Mouse (Mus musculus) myocyte (in vitro differentiated cells): ENCODE results near the gene Ccdc171.

Experiments used
- MYOD1 ChIP-seq, 3 experiments: IDR thresholded peaks; one replicate each; pipeline ENCODE4 v1.6.1; 2011; ENCODE audit warnings: control low read depth in 2 of 3, low read depth in 2 of 3, mild to moderate bottlenecking in 2 of 3, moderate library complexity in 1 of 3; ENCODE audit not compliant: insufficient read length in 2 of 3, control insufficient read depth in 1 of 3
- MYOG ChIP-seq, 3 experiments: IDR thresholded peaks; one replicate each; pipeline ENCODE4 v1.6.1; 2011; ENCODE audit warnings: control low read depth in 2 of 3, low read depth in 2 of 3, mild to moderate bottlenecking in 2 of 3; ENCODE audit not compliant: insufficient read length in 2 of 3, control insufficient read depth in 1 of 3, insufficient read depth in 1 of 3
- POLR2A ChIP-seq: IDR thresholded peaks from one replicate; pipeline ENCODE4 v1.6.1; 2011; ENCODE audit warnings: low read depth, mild to moderate bottlenecking, control low read depth, moderate library complexity; ENCODE audit not compliant: insufficient read length
- REST ChIP-seq: IDR thresholded peaks from one replicate; pipeline ENCODE4 v1.6.1; 2011; ENCODE audit warnings: mild to moderate bottlenecking, control low read depth, moderate library complexity; ENCODE audit not compliant: insufficient read depth, insufficient read length
- SRF ChIP-seq: IDR thresholded peaks from one replicate; pipeline ENCODE4 v1.6.1; 2011; ENCODE audit warnings: low read depth; ENCODE audit not compliant: control insufficient read depth, insufficient read length
- TCF12 ChIP-seq: IDR thresholded peaks from one replicate; pipeline ENCODE4 v1.6.1; 2011; ENCODE audit warnings: mild to moderate bottlenecking, control low read depth; ENCODE audit not compliant: poor library complexity, insufficient read depth, severe bottlenecking
- USF1 ChIP-seq: IDR thresholded peaks from one replicate; pipeline ENCODE4 v1.6.1; 2011; ENCODE audit warnings: low read depth, mild to moderate bottlenecking, control low read depth, moderate library complexity

DNA sequence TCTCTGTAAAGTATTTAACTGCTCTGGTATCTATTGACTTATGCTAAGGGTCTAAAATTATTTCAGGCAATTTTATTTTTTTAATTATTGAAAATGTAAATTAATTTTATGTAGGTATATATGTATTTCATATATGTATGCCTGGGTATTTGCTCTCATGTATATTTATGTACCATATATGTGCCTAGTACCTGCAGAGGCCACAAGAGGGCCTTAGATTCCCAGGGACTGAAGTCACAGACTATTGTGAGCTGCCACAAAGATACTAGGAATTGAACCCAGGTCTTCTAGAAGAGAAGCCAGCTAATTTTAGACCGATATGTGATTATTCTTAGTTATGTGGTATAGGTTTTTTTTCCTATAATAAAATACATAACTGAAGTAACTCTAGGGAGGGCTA, 62.2 kb downstream of the Ccdc171 start:
- TF ChIP-seq USF1 (no peak), POLR2A (no peak), TCF12 (no peak), MYOD1 (IDR thresholded peaks at IDR 0.05; ENCODE audit: control insufficient read depth in 1 of 3, insufficient read length in 2 of 3, low read depth in 2 of 3) (no peak), REST (no peak), MYOG (IDR thresholded peaks at IDR 0.05; ENCODE audit: control insufficient read depth in 1 of 3, insufficient read depth in 1 of 3, insufficient read length in 2 of 3, low read depth in 2 of 3) (no peak), SRF (no peak)
